Mouse (Mus musculus) hindbrain, embryonic 14.5 days (tissue): ENCODE results near the gene Vezf1. TPM values are rescaled to one million over a fixed set of nuclear protein-coding genes. Genes with fewer than 3 reads are reported as not detected.

Experiments used
- ATAC-seq: fragments of 200-750 bp; cut with Nextera tagmentation; 2 replicates; pipeline ENCODE4 v1.8.0; 2017; ENCODE audit warnings: moderate number of reproducible peaks, mild to moderate bottlenecking, moderate TSS enrichment, moderate library complexity; ENCODE audit not compliant: low FRiP score
- DNase-seq: peaks from one replicate; pipeline ENCODE4 v3.0.0-alpha.2; 2015; ENCODE audit warnings: low spot score
- H3K27ac ChIP-seq: fragments of 300-500 bp; sonication (generic); 2 replicates; pipeline ENCODE4 v1.5.1; 2014; ENCODE audit warnings: mild to moderate bottlenecking, moderate library complexity
- H3K27me3 ChIP-seq: fragments of 300-500 bp; sonication (generic); 2 replicates; pipeline ENCODE4 v1.6.1; 2014; ENCODE audit warnings: mild to moderate bottlenecking, low read length, mixed read lengths; ENCODE audit not compliant: control insufficient read depth, insufficient read depth
- H3K36me3 ChIP-seq: fragments of 300-500 bp; sonication (generic); replicated peaks from 2 replicates; pipeline ENCODE4 v1.6.1; 2014; ENCODE audit not compliant: control insufficient read depth, insufficient read depth
- H3K4me1 ChIP-seq: fragments of 300-500 bp; sonication (generic); replicated peaks from 2 replicates; pipeline ENCODE4 v1.6.1; 2014; ENCODE audit warnings: antibody characterized with exemption, low read length, mixed read lengths; ENCODE audit not compliant: control insufficient read depth, insufficient read depth
- H3K4me2 ChIP-seq: fragments of 300-500 bp; sonication (generic); replicated peaks from 2 replicates; pipeline ENCODE4 v1.6.1; 2014; ENCODE audit warnings: mild to moderate bottlenecking, moderate library complexity
- H3K4me3 ChIP-seq: fragments of 300-500 bp; sonication (generic); replicated peaks from 2 replicates; pipeline ENCODE4 v1.5.1; 2014; ENCODE audit warnings: mild to moderate bottlenecking, low read length
- H3K9ac ChIP-seq: fragments of 300-500 bp; sonication (generic); 2 replicates; pipeline ENCODE4 v1.6.1; 2014
- H3K9me3 ChIP-seq: fragments of 300-500 bp; sonication (generic); 2 replicates; pipeline ENCODE4 v1.6.1; 2016; ENCODE audit warnings: low read length; ENCODE audit not compliant: control insufficient read depth
- WGBS: fragments of 180-500 bp; shearing (Covaris S2); extraction: QIAGEN DNeasy Blood & Tissue Kit; methylation state at CpG from one replicate; pipeline ENCODE4 v1.1.7; 2014; 5-methylcytosine and 5-hydroxymethylcytosine counted together
- polyA plus RNA-seq: library from polyadenylated mRNA; unstranded; fragments of >200 nt; fragmentation: Nextera tagmentation; extraction: Ambion mirVana; gene quantifications from 2 replicates; pipeline ENCODE4 v1.2.1, GENCODE M21; 2014

Gene Vezf1
- polyA plus RNA-seq, 1 experiment from 2014 or later, result 48.3 TPM

GRCm38 (mm10) chr11:88113543-88114271 is 45.6 kb downstream of the Vezf1 start:
- DNase-seq (no peak), ATAC-seq (no peak)
- H3K4me2 ChIP-seq, result no peak overlapping the region
- H3K27me3 ChIP-seq, result no peaks in the 10 kb centered on the region
- 43% methylated on average over 6 of the region's 6 CpGs for WGBS
- H3K9ac ChIP-seq, result no peak overlapping the region
- no peaks in the 10 kb centered on the region for H3K9me3 ChIP-seq
- no peaks in the 10 kb centered on the region for H3K36me3 ChIP-seq
- H3K4me1 ChIP-seq, result peaks cover 42% of the 10 kb centered on the region
- no peak overlapping the region for H3K4me3 ChIP-seq
- 0 out of 2 replicates have a peak overlapping the region, but pooled peaks have one; percentile 0 for H3K27ac ChIP-seq

GRCm38 (mm10) chr11:88114871-88115301 is 46.8 kb downstream of the Vezf1 start:
- Histone ChIP-seq H3K4me1 (peaks cover 54% of the 10 kb centered on the region), H3K9ac (peak overlapping the region; percentile 21), H3K27me3 (no peaks in the 10 kb centered on the region), H3K36me3 (no peaks in the 10 kb centered on the region), H3K9me3 (no peaks in the 10 kb centered on the region), H3K27ac (peak overlapping the region; percentile 29; the same call in 1 of the 2 replicates), H3K4me2 (no peak overlapping the region), H3K4me3 (no peak overlapping the region)
- ATAC-seq (no peak), DNase-seq (no peak)
- 43% methylated on average over 8 of the region's 8 CpGs for WGBS

GRCm38 (mm10) chr11:88116568-88116967 is 48.5 kb downstream of the Vezf1 start:
- WGBS, result 81% methylated on average over 6 of the region's 6 CpGs
- no peaks in the 10 kb centered on the region for H3K36me3 ChIP-seq
- no peak overlapping the region for H3K4me2 ChIP-seq
- no peak overlapping the region for H3K4me3 ChIP-seq
- no peaks in the 10 kb centered on the region for H3K27me3 ChIP-seq
- H3K9me3 ChIP-seq, result no peaks in the 10 kb centered on the region
- no peak for DNase-seq
- H3K27ac ChIP-seq, result no peak overlapping the region
- H3K4me1 ChIP-seq, result peaks cover 55% of the 10 kb centered on the region
- ATAC-seq, result no peak
- H3K9ac ChIP-seq, result no peak overlapping the region

GRCm38 (mm10) chr11:88117356-88118090 is 49.4 kb downstream of the Vezf1 start:
- Histone ChIP-seq H3K27ac (peak overlapping the region; percentile 80), H3K36me3 (no peaks in the 10 kb centered on the region), H3K27me3 (no peaks in the 10 kb centered on the region), H3K4me3 (no peak overlapping the region), H3K4me1 (peaks cover 64% of the 10 kb centered on the region), H3K4me2 (no peak overlapping the region), H3K9ac (peak overlapping the region; percentile 2; the same call in 1 of the 2 replicates), H3K9me3 (no peaks in the 10 kb centered on the region)
- WGBS, result 62% methylated on average over 10 of the region's 10 CpGs
- ATAC-seq (no peak), DNase-seq (no peak)

GRCm38 (mm10) chr11:88118091-88118440 is 50.0 kb downstream of the Vezf1 start:
- Histone ChIP-seq H3K27me3 (no peaks in the 10 kb centered on the region), H3K4me3 (no peak overlapping the region)
- no peak for ATAC-seq

GRCm38 (mm10) chr11:88118817-88119642 is 51.0 kb downstream of the Vezf1 start:
- Histone ChIP-seq H3K9me3 (no peaks in the 10 kb centered on the region), H3K36me3 (no peaks in the 10 kb centered on the region), H3K4me2 (peak overlapping the region; percentile 15), H3K27ac (peak overlapping the region; percentile 80), H3K9ac (peak overlapping the region; percentile 2; the same call in 1 of the 2 replicates), H3K27me3 (no peaks in the 10 kb centered on the region), H3K4me1 (peaks cover 62% of the 10 kb centered on the region), H3K4me3 (no peak overlapping the region)
- 4% methylated on average over 8 of the region's 8 CpGs for WGBS
- DNase-seq (peak; percentile 70), ATAC-seq (peak; percentile 92)

More at GRCm38 (mm10) chr11:88118091-88118440, 50.0 kb downstream of the Vezf1 start:
- Histone ChIP-seq H3K4me1 (peaks cover 65% of the 10 kb centered on the region), H3K4me2 (no peak overlapping the region), H3K9ac (peak overlapping the region; percentile 2; the same call in 1 of the 2 replicates), H3K9me3 (no peaks in the 10 kb centered on the region), H3K36me3 (no peaks in the 10 kb centered on the region), H3K27ac (peak overlapping the region; percentile 80)
- DNase-seq, result no peak
- 30% methylated on average over 6 of the region's 6 CpGs for WGBS

GRCm38 (mm10) chr11:88122545-88122944 is 54.5 kb downstream of the Vezf1 start:
- H3K27ac ChIP-seq, result 0 out of 2 replicates have a peak overlapping the region, but pooled peaks have one; percentile 43
- ATAC-seq, result no peak

GRCm38 (mm10) chr11:88123021-88123420 is 54.9 kb downstream of the Vezf1 start:
- no peak overlapping the region for H3K9ac ChIP-seq
- no peaks in the 10 kb centered on the region for H3K27me3 ChIP-seq
- peaks cover 37% of the 10 kb centered on the region for H3K4me1 ChIP-seq
- no peak overlapping the region for H3K4me3 ChIP-seq
- H3K9me3 ChIP-seq, result no peaks in the 10 kb centered on the region
- H3K4me2 ChIP-seq, result no peak overlapping the region
- H3K36me3 ChIP-seq, result no peaks in the 10 kb centered on the region
- no peak for DNase-seq
- no peak for ATAC-seq
- WGBS, result 72% methylated on average over 5 of the region's 5 CpGs
- no peak overlapping the region for H3K27ac ChIP-seq

More at GRCm38 (mm10) chr11:88122545-88122944, 54.5 kb downstream of the Vezf1 start:
- Histone ChIP-seq H3K4me1 (peaks cover 42% of the 10 kb centered on the region), H3K27me3 (no peaks in the 10 kb centered on the region), H3K9me3 (no peaks in the 10 kb centered on the region), H3K9ac (no peak overlapping the region), H3K4me2 (no peak overlapping the region), H3K36me3 (no peaks in the 10 kb centered on the region), H3K4me3 (no peak overlapping the region)
- DNase-seq, result no peak
- WGBS, result 29% methylated on average over 5 of the region's 5 CpGs

GRCm38 (mm10) chr11:88123731-88124130 is 55.7 kb downstream of the Vezf1 start:
- ATAC-seq, result no peak
- no peak overlapping the region for H3K27ac ChIP-seq
- WGBS, result 37% methylated on average over 6 of the region's 6 CpGs

More at GRCm38 (mm10) chr11:88123731-88124130, 55.7 kb downstream of the Vezf1 start:
- no peak overlapping the region for H3K9ac ChIP-seq
- H3K4me1 ChIP-seq, result peaks cover 30% of the 10 kb centered on the region
- no peak overlapping the region for H3K4me2 ChIP-seq
- H3K4me3 ChIP-seq, result no peak overlapping the region
- H3K36me3 ChIP-seq, result no peaks in the 10 kb centered on the region
- no peaks in the 10 kb centered on the region for H3K27me3 ChIP-seq
- no peaks in the 10 kb centered on the region for H3K9me3 ChIP-seq
- DNase-seq, result no peak
